Mouse (Mus musculus): ENCODE data around the gene Zfp53.

- TF ChIP-seq CTCF (conservative IDR thresholded peaks at IDR 0.05; ENCODE audit: low read length) (peak; percentile 53), POU5F1 (IDR thresholded peaks at IDR 0.05; ENCODE audit: borderline replicate concordance, low read length) (no peak)
Observed at GRCm38 (mm10) chr17:21515403-21516105, 26.8 kb downstream of the Zfp53 start.

All from E14TG2a.4 (cell line).